Mouse (Mus musculus): ENCODE data around the gene Lemd2.
A peak's percentile ranks its signal among the peaks of the same experiment; 100 is the strongest.

Lemd2 gene

GRCm38 (mm10) chr17:27226701-27227100 is 22.4 kb upstream of the Lemd2 start:
- no peak for DNase-seq

DNA sequence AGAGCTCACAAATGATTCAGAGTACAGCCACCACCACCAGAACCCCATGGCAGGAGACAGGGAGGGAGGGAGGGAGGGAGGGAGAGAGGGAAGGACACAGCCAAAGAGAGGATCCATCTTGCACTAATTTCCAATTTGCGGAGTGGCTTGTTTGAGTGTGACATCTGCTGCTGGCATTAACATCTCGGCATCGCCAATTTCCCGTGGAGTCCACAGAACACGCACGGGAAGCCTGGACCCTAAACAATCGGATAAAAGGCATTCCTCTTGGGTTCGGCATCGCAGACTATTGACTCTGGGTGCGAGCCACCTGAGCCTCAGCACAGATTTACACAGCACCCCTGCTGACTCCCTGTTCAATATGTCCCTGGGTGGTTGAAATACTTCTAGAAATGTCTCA is 21.5 kb upstream of the Lemd2 start:
- DNase-seq: no peak

- DNase-seq: no peak
Observed at GRCm38 (mm10) chr17:27223821-27224220, 19.6 kb upstream of the Lemd2 start.

GRCm38 (mm10) chr17:27221562-27221961 is 17.3 kb upstream of the Lemd2 start:
- DNase-seq: no peak

DNA sequence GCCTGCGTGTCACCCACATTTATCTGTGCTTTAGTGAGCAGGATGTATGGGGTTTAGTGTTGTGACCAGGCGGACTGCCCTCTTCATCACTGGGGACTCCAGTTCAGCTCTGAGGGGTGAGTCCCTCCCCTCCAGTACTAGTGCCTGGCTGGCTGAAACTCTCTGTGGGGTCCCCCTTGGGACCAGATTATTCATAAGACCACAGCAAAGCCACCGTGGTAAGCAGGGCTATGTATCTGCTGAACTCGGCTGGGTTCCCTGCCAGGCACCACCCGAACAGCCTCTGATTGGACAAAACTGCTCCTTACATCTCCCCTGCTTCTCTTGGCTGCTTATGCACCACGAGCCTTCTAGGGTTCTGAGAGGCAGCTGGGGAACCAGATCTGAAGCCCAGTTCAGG is 14.6 kb upstream of the Lemd2 start:
- DNase-seq: no peak

DNA sequence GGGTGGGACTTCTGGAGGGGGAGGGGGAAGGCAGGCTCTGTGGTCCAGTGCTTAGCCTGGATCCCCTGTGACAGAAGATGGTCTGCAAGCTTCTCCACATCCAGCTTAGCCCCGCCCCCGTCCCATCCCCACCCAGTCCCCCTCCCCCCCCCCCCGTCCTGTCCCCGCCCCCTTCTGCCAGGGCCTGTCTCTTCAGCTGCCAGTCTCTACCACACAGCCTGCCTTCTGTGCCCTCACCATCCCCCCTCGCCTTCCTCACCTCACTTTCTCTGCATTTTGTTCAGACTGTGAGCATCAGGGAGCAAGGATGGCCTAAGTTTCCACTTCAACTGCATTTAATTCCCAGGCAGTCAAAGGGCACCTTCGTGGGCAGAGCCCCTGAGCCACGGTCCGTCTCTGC is 14.1 kb upstream of the Lemd2 start:
- no peak for DNase-seq

DNA sequence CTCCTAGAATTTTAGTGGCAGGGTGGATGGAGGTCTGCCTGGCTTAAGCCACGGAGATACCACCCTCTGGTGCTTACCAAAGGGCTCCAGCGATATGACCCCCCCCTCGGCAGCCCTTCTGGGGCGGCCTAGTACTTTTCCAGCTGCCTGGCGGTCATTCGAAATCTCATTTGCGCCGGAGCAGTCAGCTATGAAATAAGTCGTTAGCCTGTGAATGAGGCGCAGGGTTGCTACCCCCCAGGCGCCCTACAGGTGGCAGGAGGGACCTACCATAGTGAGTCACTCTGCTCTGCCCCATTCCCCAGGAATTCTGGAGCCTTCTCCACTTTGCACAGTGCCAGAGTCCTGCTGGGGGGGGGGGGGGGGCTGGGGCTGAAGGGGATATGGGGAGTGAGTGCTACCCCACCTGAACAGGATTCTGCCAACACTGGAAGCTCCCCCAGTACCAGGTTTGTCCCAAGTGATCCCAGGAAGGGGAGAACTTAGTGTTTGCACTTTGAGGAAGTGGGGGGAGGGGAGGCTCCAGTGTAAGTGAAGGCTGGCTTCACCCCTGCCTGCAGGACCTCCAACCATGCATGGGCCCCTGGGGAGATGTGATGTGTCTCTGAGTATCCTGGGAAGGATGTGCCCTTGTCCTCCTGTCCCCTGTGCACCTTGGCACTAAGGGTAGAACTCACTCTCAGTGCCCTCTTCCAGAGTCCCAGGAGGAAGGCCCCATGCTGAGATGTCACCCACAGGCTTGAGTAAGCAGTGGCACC is 8.7 kb upstream of the Lemd2 start:
- peak; percentile 37 for DNase-seq

GRCm38 (mm10) chr17:27212006-27212405 is 7.7 kb upstream of the Lemd2 start:
- no peak for DNase-seq

- DNase-seq: no peak
Observed at GRCm38 (mm10) chr17:27207113-27207707, 2.9 kb upstream of the Lemd2 start.

DNA sequence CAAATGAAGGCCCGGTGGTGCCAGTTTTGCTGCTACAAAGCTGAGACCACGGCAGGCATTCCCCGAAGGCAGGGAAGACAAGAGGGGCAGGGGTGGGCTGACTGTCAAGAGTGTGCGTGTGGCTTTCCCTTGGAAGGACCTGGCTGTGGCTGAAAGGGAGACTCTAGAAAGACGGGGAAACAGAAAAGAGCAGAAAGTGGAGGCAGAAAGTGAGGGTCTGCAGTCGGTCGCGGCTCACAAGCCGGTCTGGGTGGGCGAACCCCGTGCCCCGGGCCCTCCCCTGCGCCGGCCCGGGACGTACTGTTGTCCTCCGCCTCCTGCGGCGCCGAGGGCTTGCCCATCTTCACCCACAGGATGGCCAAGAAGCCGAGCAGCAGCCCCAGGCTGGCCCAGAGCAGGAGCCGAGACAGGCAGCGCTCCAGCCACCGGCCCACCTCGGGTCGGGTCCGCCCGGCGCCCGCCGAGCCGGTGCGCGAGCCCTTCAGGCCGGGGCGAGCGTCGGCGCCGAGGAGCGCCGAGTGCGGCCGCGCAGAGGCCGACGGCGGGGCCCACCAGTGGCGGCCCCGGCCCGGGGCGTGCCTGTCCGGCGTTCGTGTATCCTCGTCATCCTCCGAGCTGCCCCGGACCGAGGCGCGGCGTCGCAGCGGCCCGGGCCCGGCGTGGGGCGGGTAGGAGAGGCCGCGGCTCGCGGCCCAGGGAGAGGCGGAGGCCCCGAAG is 753 bp downstream of the Lemd2 start:
- peak; percentile 61 for DNase-seq

- DNase-seq: no peak
Observed at GRCm38 (mm10) chr17:27202919-27203357, 1.3 kb downstream of the Lemd2 start.

- peak; percentile 38 for DNase-seq
Observed at GRCm38 (mm10) chr17:27201981-27202380, 2.3 kb downstream of the Lemd2 start.

DNA sequence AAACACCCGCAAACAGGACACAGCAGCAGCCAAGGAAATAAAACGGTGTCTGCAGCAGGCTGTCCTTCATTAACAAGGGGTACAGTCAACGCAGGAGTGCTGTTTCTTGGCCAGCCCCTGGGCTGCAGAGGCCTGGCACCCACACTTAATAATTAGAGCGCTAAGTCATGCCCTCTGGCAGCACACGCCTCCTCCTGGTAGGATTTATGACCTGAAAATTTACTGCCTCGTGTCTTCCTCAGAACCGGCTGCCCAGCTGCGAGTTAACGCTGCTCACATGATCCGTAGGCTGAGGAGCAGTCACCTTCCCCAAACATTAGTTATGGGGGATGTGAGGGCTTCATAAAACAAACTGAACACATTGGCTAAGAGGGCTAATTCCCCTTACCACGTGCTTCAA is 3.5 kb downstream of the Lemd2 start:
- DNase-seq: no peak

- no peak for DNase-seq
Observed at GRCm38 (mm10) chr17:27199864-27200263, 4.4 kb downstream of the Lemd2 start.

DNA sequence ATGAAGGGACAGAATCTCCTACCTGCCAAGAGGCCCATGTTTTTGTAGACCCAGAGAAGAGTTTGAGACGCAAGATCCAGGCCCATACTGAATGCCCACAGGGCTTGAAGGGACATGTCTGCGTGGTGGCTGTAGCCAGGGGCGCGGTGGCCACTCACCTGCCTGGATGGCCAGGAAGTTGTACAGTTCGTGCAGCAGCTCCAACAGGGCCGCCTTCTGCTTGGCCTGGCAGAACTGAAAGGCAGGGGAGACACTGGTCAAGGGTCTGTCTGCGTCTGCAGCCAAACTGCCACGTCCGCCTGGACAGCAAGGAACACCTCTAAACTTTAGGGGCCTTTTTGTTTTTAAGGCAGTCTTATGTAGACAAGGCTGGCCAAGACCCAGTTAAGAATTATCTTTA is 5.1 kb downstream of the Lemd2 start:
- no peak for DNase-seq

- DNase-seq: no peak
Observed at GRCm38 (mm10) chr17:27196206-27196605, 8.1 kb downstream of the Lemd2 start.

GRCm38 (mm10) chr17:27194258-27195185 is 9.7 kb downstream of the Lemd2 start:
- DNase-seq: no peak

- no peak for DNase-seq
Observed at GRCm38 (mm10) chr17:27191804-27192203, 12.5 kb downstream of the Lemd2 start.

GRCm38 (mm10) chr17:27191189-27191588 is 13.1 kb downstream of the Lemd2 start:
- DNase-seq: no peak

DNA sequence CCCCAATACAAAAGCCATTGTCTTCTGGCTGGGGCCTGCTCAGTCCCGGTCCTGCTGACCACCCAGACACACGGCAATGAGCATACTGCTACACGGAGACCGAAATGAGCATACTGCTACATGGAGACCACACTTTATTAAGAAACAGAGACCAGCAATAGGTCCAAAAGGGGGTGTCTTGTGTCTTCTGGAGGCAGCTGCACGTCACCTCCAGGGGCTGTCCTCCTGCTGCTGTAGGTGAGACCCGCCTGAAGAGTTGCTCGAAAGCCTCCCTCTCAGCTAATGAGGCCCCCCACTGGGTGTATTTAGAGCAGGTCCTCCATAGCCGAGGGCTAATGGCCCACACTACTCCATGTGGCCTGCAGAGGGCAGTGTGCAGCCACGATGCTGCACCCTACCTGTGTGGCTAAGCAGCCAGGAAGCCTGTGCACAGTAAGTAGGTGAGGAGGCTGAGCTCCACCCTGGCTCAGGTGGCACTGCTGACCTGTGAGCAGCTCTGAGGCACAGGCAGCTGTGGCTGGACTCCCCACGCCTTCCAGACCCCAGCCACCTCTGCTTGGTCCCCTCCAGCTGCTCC is 14.5 kb downstream of the Lemd2 start:
- peak; percentile 80 for DNase-seq

- DNase-seq: no peak
Observed at GRCm38 (mm10) chr17:27188883-27189282, 15.4 kb downstream of the Lemd2 start.

GRCm38 (mm10) chr17:27187059-27187458 is 17.2 kb downstream of the Lemd2 start:
- DNase-seq: no peak

DNA sequence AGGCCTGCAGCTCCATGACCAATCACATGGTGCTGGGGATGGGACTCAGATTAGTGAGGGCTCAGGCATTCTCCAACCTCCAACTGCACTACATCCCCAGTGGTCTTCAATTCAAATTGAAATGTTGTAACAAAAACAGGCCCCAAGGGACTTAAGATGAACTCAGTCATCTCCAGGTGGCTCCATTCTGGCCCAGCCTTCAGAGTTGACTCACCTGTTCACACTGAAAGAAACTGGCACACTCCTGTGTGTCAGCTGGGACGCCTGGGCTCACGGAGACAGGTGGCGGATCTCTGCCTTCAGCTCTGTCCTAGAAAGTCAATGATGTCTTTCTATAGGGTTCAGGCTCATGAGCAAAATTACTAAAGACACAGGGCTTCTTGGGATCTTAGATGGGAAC is 18.2 kb downstream of the Lemd2 start:
- DNase-seq: no peak
